Mouse (Mus musculus): ENCODE data around the gene Ajap1. TPM values are rescaled to one million over a fixed set of nuclear protein-coding genes. Genes with fewer than 3 reads are reported as not detected.

The Ajap1 gene
- total and polyA plus RNA-seq, 2 experiments from 2014 or later = 0.57 TPM; not detected in 1

DNA sequence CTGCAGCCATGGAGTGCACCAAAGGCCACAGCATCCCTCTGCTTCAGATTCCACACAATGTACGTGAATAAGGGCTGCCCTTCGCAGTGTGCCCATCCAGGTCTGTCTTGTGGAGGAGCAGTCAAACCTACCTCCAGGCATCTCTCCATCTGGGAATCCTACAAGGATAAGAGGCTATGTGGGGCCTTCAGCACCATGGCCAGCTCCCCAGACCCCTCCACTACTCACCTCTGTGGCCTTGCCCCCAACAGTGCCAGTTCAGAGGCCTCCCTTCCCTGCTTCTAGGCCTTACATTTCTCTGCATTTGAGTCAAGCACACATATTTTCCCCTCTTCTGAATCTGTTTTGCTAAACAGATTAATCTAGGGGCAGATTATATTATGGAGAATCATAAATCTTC, 52.6 kb downstream of the Ajap1 start:
- Histone ChIP-seq H3K36me3 (replicated peaks; ENCODE audit: control insufficient read depth, insufficient read depth, low read length) (no peaks in the 10 kb centered on the region), H3K9me3 (replicated peaks; ENCODE audit: control insufficient read depth, low read length) (0 out of 2 replicates have a peak, but pooled peaks cover 4% of the 10 kb centered on the region), H3K9ac (replicated peaks; ENCODE audit: low read depth, low read length) (no peak overlapping the region), H3K27ac (ENCODE audit: low read depth) (no peak overlapping the region), H3K27me3 (ENCODE audit: control insufficient read depth, insufficient read depth, low read length) (no peaks in the 10 kb centered on the region), H3K4me2 (ENCODE audit: low read depth, low read length) (no peak overlapping the region), H3K4me3 (ENCODE audit: low read depth, low read length) (no peak overlapping the region), H3K4me1 (ENCODE audit: control insufficient read depth, insufficient read depth) (no peaks in the 10 kb centered on the region)
- WGBS = 75% methylated on average over 2 of the region's 2 CpGs
- DNase-seq (ENCODE audit: low spot score) = no peak
- no peak for ATAC-seq (ENCODE audit: insufficient read depth, low read depth)
- no peak for TF ChIP-seq CTCF (IDR thresholded peaks at IDR 0.05; ENCODE audit: low read depth)
- TF ChIP-seq EP300 (IDR thresholded peaks at IDR 0.05; ENCODE audit: low read depth) = no peak

DNA sequence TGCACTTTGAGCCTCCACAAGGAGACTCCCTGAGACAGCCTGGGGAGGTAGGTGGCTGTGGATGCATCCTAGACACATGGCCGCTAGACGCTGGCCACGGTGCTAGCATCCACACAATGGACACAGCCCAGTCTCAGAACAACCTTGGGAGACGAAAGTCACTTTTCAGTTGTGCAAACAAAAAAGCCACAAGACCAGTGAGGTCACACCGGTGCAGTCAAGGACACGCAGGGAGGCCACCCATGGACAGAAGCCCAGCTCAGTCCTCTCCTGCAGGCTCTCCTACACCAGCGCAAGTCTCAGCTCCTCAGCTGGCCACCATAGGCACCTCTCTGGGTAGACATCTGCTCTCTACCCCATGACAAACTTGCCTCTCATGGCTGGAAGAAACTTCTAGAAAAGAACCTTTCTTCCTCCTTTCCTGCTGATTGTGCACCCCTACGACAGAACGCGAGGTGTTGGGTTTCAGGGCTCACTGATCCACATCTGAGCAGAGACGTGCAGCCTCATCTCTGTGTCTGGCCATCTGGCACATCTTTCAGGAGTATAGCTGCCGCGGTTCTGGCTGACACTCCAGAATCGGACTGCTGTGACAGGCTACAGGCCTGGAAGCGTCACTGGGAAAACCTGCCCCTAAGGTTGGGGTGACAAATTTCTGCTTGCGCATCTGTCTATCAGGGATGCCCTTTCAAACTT, 56.5 kb downstream of the Ajap1 start:
- H3K36me3 ChIP-seq (replicated peaks; ENCODE audit: control insufficient read depth, insufficient read depth, low read length) = no peaks in the 10 kb centered on the region
- no peak overlapping the region for H3K4me3 ChIP-seq (ENCODE audit: low read depth, low read length)
- H3K4me1 ChIP-seq (ENCODE audit: control insufficient read depth, insufficient read depth) = no peaks in the 10 kb centered on the region
- H3K9me3 ChIP-seq (replicated peaks; ENCODE audit: control insufficient read depth, low read length) = 0 out of 2 replicates have a peak, but pooled peaks cover 4% of the 10 kb centered on the region
- no peak overlapping the region for H3K4me2 ChIP-seq (ENCODE audit: low read depth, low read length)
- TF ChIP-seq CTCF (IDR thresholded peaks at IDR 0.05; ENCODE audit: low read depth) (no peak), EP300 (IDR thresholded peaks at IDR 0.05; ENCODE audit: low read depth) (no peak)
- 77% methylated on average over 16 of the region's 16 CpGs for WGBS
- DNase-seq (ENCODE audit: low spot score) = no peak
- no peak for ATAC-seq (ENCODE audit: insufficient read depth, low read depth)
- H3K27ac ChIP-seq (ENCODE audit: low read depth) = no peak overlapping the region
- H3K27me3 ChIP-seq (ENCODE audit: control insufficient read depth, insufficient read depth, low read length) = no peaks in the 10 kb centered on the region
- H3K9ac ChIP-seq (replicated peaks; ENCODE audit: low read depth, low read length) = no peak overlapping the region

DNA sequence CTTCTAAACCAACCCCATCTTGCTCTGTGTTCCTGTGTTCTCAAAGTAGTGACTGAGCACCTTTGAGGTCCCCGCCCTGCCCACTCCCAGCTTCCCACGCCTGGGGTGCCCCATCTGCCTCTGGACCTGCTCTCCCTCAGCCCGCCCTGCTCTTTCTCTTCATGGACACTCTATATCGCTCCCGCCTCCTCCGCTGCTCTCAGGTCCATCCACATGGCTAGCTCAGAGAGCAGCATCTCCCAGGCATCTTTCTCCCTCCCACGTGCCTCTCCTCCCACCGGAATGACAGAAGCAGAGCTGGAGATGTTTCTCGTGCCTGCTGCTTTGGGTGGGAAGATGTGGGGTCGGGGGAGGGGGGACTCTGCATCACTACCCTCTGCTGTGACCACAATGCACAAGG, 58.3 kb downstream of the Ajap1 start:
- Histone ChIP-seq H3K27me3 (ENCODE audit: control insufficient read depth, insufficient read depth, low read length) (no peaks in the 10 kb centered on the region), H3K4me3 (ENCODE audit: low read depth, low read length) (no peak overlapping the region), H3K27ac (ENCODE audit: low read depth) (no peak overlapping the region), H3K9ac (replicated peaks; ENCODE audit: low read depth, low read length) (no peak overlapping the region), H3K4me2 (ENCODE audit: low read depth, low read length) (no peak overlapping the region), H3K4me1 (ENCODE audit: control insufficient read depth, insufficient read depth) (no peaks in the 10 kb centered on the region), H3K9me3 (replicated peaks; ENCODE audit: control insufficient read depth, low read length) (0 out of 2 replicates have a peak, but pooled peaks cover 2% of the 10 kb centered on the region), H3K36me3 (replicated peaks; ENCODE audit: control insufficient read depth, insufficient read depth, low read length) (no peaks in the 10 kb centered on the region)
- TF ChIP-seq CTCF (IDR thresholded peaks at IDR 0.05; ENCODE audit: low read depth) = no peak
- no peak for TF ChIP-seq EP300 (IDR thresholded peaks at IDR 0.05; ENCODE audit: low read depth)
- 70% methylated on average over 10 of the region's 10 CpGs for WGBS
- ATAC-seq (ENCODE audit: insufficient read depth, low read depth) = no peak
- DNase-seq (ENCODE audit: low spot score) = no peak

DNA sequence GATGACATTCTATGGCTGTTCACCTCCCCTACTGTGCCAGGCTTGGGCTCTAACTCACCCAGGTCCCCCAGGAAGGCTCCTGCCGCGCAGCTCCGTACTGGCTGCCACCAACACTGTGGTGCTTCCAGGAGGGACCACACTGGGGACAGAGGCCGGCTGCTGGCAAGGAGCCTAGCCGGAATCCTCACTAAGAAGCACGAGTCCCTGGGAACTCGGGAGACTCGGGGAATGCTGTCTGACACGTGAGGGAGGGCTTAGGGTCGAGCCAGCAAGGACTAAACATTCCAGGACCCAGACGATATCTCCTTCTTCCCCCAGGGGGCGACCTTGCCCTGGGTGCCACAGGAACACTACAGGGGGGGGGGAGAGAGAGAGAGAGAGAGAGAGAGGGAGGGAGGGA, 64.7 kb downstream of the Ajap1 start:
- Histone ChIP-seq H3K4me3 (ENCODE audit: low read depth, low read length) (no peak overlapping the region), H3K36me3 (replicated peaks; ENCODE audit: control insufficient read depth, insufficient read depth, low read length) (no peaks in the 10 kb centered on the region), H3K4me1 (ENCODE audit: control insufficient read depth, insufficient read depth) (no peaks in the 10 kb centered on the region), H3K9ac (replicated peaks; ENCODE audit: low read depth, low read length) (no peak overlapping the region), H3K27me3 (ENCODE audit: control insufficient read depth, insufficient read depth, low read length) (0 out of 2 replicates have a peak, but pooled peaks cover 3% of the 10 kb centered on the region), H3K9me3 (replicated peaks; ENCODE audit: control insufficient read depth, low read length) (no peaks in the 10 kb centered on the region), H3K4me2 (ENCODE audit: low read depth, low read length) (peak overlapping the region; percentile 48), H3K27ac (ENCODE audit: low read depth) (no peak overlapping the region)
- DNase-seq (ENCODE audit: low spot score) (peak; percentile 37), ATAC-seq (ENCODE audit: insufficient read depth, low read depth) (peak; percentile 40; the same call in 1 of the 2 replicates)
- WGBS = 1% methylated on average over 11 of the region's 12 CpGs
- TF ChIP-seq CTCF (IDR thresholded peaks at IDR 0.05; ENCODE audit: low read depth) (peak; percentile 24), EP300 (IDR thresholded peaks at IDR 0.05; ENCODE audit: low read depth) (no peak)

DNA sequence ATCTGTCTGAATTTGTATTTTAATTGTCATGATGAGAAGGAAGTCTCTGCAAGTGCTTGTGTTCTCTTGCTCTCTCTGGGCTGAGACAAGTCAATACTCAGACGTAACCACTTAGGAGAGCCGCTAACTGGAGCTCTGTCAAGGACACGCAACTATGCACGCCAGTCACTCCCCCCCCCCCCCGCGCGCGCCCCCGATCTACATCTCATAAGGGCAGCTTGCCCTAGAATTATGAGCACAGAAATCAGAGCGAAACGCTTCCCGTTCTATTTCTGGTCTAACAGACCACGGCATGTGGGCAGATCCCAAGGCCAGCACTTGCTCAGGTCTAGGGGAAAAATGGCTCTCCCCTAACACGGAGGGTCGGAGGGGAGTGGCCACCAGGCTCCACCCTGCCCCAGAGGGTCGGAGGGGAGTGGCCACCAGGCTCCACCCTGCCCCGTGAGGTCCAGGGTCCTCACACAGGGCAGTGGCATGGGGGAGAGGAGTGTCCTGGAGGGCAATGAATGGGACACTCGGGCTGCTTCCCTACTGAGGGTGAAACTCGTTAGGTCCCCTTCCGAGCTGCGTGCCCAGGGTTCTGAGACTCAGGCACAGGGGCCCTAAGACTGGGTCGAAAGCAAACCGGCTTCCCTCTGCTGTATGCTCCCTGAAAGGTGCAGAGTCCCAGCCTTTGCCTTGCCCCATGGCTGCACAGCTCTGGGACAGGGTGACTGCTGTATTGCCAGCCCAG, 65.3 kb downstream of the Ajap1 start:
- peak overlapping the region; percentile 25 for H3K4me3 ChIP-seq (ENCODE audit: low read depth, low read length)
- DNase-seq (ENCODE audit: low spot score) = no peak
- no peak overlapping the region for H3K27ac ChIP-seq (ENCODE audit: low read depth)
- no peaks in the 10 kb centered on the region for H3K36me3 ChIP-seq (replicated peaks; ENCODE audit: control insufficient read depth, insufficient read depth, low read length)
- peak overlapping the region; percentile 48 for H3K4me2 ChIP-seq (ENCODE audit: low read depth, low read length)
- TF ChIP-seq CTCF (IDR thresholded peaks at IDR 0.05; ENCODE audit: low read depth) (no peak), EP300 (IDR thresholded peaks at IDR 0.05; ENCODE audit: low read depth) (no peak)
- H3K9me3 ChIP-seq (replicated peaks; ENCODE audit: control insufficient read depth, low read length) = no peaks in the 10 kb centered on the region
- H3K4me1 ChIP-seq (ENCODE audit: control insufficient read depth, insufficient read depth) = no peaks in the 10 kb centered on the region
- H3K9ac ChIP-seq (replicated peaks; ENCODE audit: low read depth, low read length) = no peak overlapping the region
- ATAC-seq (ENCODE audit: insufficient read depth, low read depth) = peak; percentile 27; the same call in 1 of the 2 replicates
- 3% methylated on average over 23 of the region's 23 CpGs for WGBS
- 0 out of 2 replicates have a peak, but pooled peaks cover 3% of the 10 kb centered on the region for H3K27me3 ChIP-seq (ENCODE audit: control insufficient read depth, insufficient read depth, low read length)

Data from heart, postnatal 0 days (tissue).